Mouse (Mus musculus): Measurements from ENCODE around the gene Vps13c. TPM values are rescaled to one million over a fixed set of nuclear protein-coding genes. Genes with fewer than 3 reads are reported as not detected.
A peak's percentile ranks its signal among the peaks of the same experiment; 100 is the strongest.

The Vps13c gene
- polyA plus RNA-seq, 1 experiment from 2014 or later: 11.2 TPM

- H3K27ac ChIP-seq: no peak overlapping the region
- no peak for ATAC-seq (ENCODE audit: low FRiP score)
- H3K4me2 ChIP-seq: no peak overlapping the region
- no peaks in the 10 kb centered on the region for H3K36me3 ChIP-seq
- 21% methylated on average over 8 of the region's 8 CpGs for WGBS
- H3K27me3 ChIP-seq: no peaks in the 10 kb centered on the region
- H3K9ac ChIP-seq: no peak overlapping the region
- peaks cover 5% of the 10 kb centered on the region; the same call in 1 of the 2 replicates for H3K4me1 ChIP-seq (replicated peaks)
- no peaks in the 10 kb centered on the region for H3K9me3 ChIP-seq
- no peak overlapping the region for H3K4me3 ChIP-seq
These were observed 26.4 kb upstream of the Vps13c start for GRCm38 (mm10) chr9:67813665-67814337.

- H3K27me3 ChIP-seq: no peaks in the 10 kb centered on the region
- H3K9me3 ChIP-seq: no peaks in the 10 kb centered on the region
- 81% methylated on average over 2 of the region's 2 CpGs for WGBS
- no peak overlapping the region for H3K4me3 ChIP-seq
- ATAC-seq (ENCODE audit: low FRiP score): no peak
- H3K27ac ChIP-seq: no peak overlapping the region
- no peak overlapping the region for H3K9ac ChIP-seq
- H3K36me3 ChIP-seq: no peaks in the 10 kb centered on the region
- H3K4me1 ChIP-seq (replicated peaks): peaks cover 5% of the 10 kb centered on the region; the same call in 1 of the 2 replicates
- H3K4me2 ChIP-seq: no peak overlapping the region
These were observed 23.8 kb upstream of the Vps13c start for GRCm38 (mm10) chr9:67816172-67816928.

- peaks cover 5% of the 10 kb centered on the region; the same call in 1 of the 2 replicates for H3K4me1 ChIP-seq (replicated peaks)
- no peak overlapping the region for H3K9ac ChIP-seq
- whole genome bisulfite sequencing: 63% methylated on average over 10 of the region's 10 CpGs
- H3K27ac ChIP-seq: no peak overlapping the region
- H3K4me2 ChIP-seq: no peak overlapping the region
- no peak for ATAC-seq (ENCODE audit: low FRiP score)
- no peak overlapping the region for H3K4me3 ChIP-seq
- H3K9me3 ChIP-seq: no peaks in the 10 kb centered on the region
- no peaks in the 10 kb centered on the region for H3K36me3 ChIP-seq
- no peaks in the 10 kb centered on the region for H3K27me3 ChIP-seq
These were observed 22.1 kb upstream of the Vps13c start for GRCm38 (mm10) chr9:67817898-67818667.

GRCm38 (mm10) chr9:67818668-67818950 lies 21.6 kb upstream of the Vps13c start:
- H3K27ac ChIP-seq: no peak overlapping the region
- no peaks in the 10 kb centered on the region for H3K9me3 ChIP-seq
- ATAC-seq (ENCODE audit: low FRiP score): no peak
- no peaks in the 10 kb centered on the region for H3K27me3 ChIP-seq
- H3K36me3 ChIP-seq: no peaks in the 10 kb centered on the region
- H3K4me1 ChIP-seq (replicated peaks): peaks cover 4% of the 10 kb centered on the region; the same call in 1 of the 2 replicates
- no peak overlapping the region for H3K9ac ChIP-seq
- WGBS: 86% methylated on average over 4 of the region's 4 CpGs
- H3K4me3 ChIP-seq: no peak overlapping the region
- no peak overlapping the region for H3K4me2 ChIP-seq

GRCm38 (mm10) chr9:67823131-67823530 lies 17.1 kb upstream of the Vps13c start:
- H3K9me3 ChIP-seq: 0 out of 2 replicates have a peak, but pooled peaks cover 4% of the 10 kb centered on the region
- H3K4me2 ChIP-seq: no peak overlapping the region
- H3K27me3 ChIP-seq: no peaks in the 10 kb centered on the region; the same call in 1 of the 2 replicates
- no peak for ATAC-seq (ENCODE audit: low FRiP score)
- 76% methylated on average over 5 of the region's 5 CpGs for WGBS
- H3K9ac ChIP-seq: no peak overlapping the region
- no peak overlapping the region for H3K27ac ChIP-seq
- no peaks in the 10 kb centered on the region for H3K36me3 ChIP-seq
- no peak overlapping the region for H3K4me3 ChIP-seq
- H3K4me1 ChIP-seq (replicated peaks): no peaks in the 10 kb centered on the region

- ATAC-seq (ENCODE audit: low FRiP score): no peak
- H3K4me3 ChIP-seq: no peak overlapping the region
- H3K4me1 ChIP-seq (replicated peaks): peaks cover 3% of the 10 kb centered on the region
- WGBS: 86% methylated on average over 7 of the region's 7 CpGs
- 0 out of 2 replicates have a peak, but pooled peaks cover 4% of the 10 kb centered on the region for H3K9me3 ChIP-seq
- H3K4me2 ChIP-seq: no peak overlapping the region
- H3K36me3 ChIP-seq: no peaks in the 10 kb centered on the region
- H3K27ac ChIP-seq: no peak overlapping the region
- peaks cover 19% of the 10 kb centered on the region for H3K27me3 ChIP-seq
- H3K9ac ChIP-seq: no peak overlapping the region
These were observed 14.7 kb upstream of the Vps13c start for GRCm38 (mm10) chr9:67825527-67825926.

- H3K27me3 ChIP-seq: peaks cover 46% of the 10 kb centered on the region
- H3K4me3 ChIP-seq: no peak overlapping the region
- 0 out of 2 replicates have a peak, but pooled peaks cover 4% of the 10 kb centered on the region for H3K9me3 ChIP-seq
- no peak overlapping the region for H3K4me2 ChIP-seq
- H3K4me1 ChIP-seq (replicated peaks): peaks cover 20% of the 10 kb centered on the region
- ATAC-seq (ENCODE audit: low FRiP score): no peak
- no peak overlapping the region for H3K9ac ChIP-seq
- H3K27ac ChIP-seq: no peak overlapping the region
- 9% methylated on average over 3 of the region's 3 CpGs for WGBS
- no peaks in the 10 kb centered on the region for H3K36me3 ChIP-seq
These were observed 12.0 kb upstream of the Vps13c start for GRCm38 (mm10) chr9:67828182-67828581.

- WGBS: 2% methylated on average over 76 of the region's 84 CpGs
- Histone ChIP-seq H3K4me2 (peak overlapping the region; percentile 74), H3K27me3 (peaks cover 59% of the 10 kb centered on the region), H3K36me3 (no peaks in the 10 kb centered on the region), H3K4me3 (peak overlapping the region; percentile 55), H3K27ac (peak overlapping the region; percentile 44; the same call in 1 of the 2 replicates), H3K9me3 (no peaks in the 10 kb centered on the region), H3K4me1 (replicated peaks) (peaks cover 20% of the 10 kb centered on the region), H3K9ac (peak overlapping the region; percentile 70)
- ATAC-seq (ENCODE audit: low FRiP score): peak; percentile 80
These were observed 9.5 kb upstream of the Vps13c start for GRCm38 (mm10) chr9:67830411-67831358.

- ATAC-seq (ENCODE audit: low FRiP score): peak; percentile 71
- H3K4me2 ChIP-seq: peak overlapping the region; percentile 74
- no peaks in the 10 kb centered on the region for H3K9me3 ChIP-seq
- WGBS: under 1% methylated on average over 57 of the region's 57 CpGs
- no peaks in the 10 kb centered on the region for H3K36me3 ChIP-seq
- peak overlapping the region; percentile 70 for H3K9ac ChIP-seq
- H3K4me3 ChIP-seq: peak overlapping the region; percentile 55
- peaks cover 59% of the 10 kb centered on the region for H3K27me3 ChIP-seq
- peak overlapping the region; percentile 44; the same call in 1 of the 2 replicates for H3K27ac ChIP-seq
- peaks cover 20% of the 10 kb centered on the region for H3K4me1 ChIP-seq (replicated peaks)
These were observed 8.7 kb upstream of the Vps13c start for GRCm38 (mm10) chr9:67831359-67832045.

GRCm38 (mm10) chr9:67832046-67832605 lies 8.1 kb upstream of the Vps13c start, which contains the start of gene C2cd4a:
TSS of gene C2cd4a (minus strand) at chr9:67832330.
- H3K36me3 ChIP-seq: no peaks in the 10 kb centered on the region
- no peak for ATAC-seq (ENCODE audit: low FRiP score)

GRCm38 (mm10) chr9:67834535-67834934 lies 5.7 kb upstream of the Vps13c start:
- no peak overlapping the region for H3K4me2 ChIP-seq

More at GRCm38 (mm10) chr9:67832046-67832605, 8.1 kb upstream of the Vps13c start, which contains the start of gene C2cd4a:
- peak within 1 kb of the TSS; percentile 55 for H3K4me3 ChIP-seq
- peak within 1 kb of the TSS; percentile 44; the same call in 1 of the 2 replicates for H3K27ac ChIP-seq
- H3K9me3 ChIP-seq: no peaks in the 10 kb centered on the region
- H3K27me3 ChIP-seq: peaks cover 59% of the 10 kb centered on the region
- H3K4me1 ChIP-seq (replicated peaks): peaks cover 20% of the 10 kb centered on the region
- H3K9ac ChIP-seq: peak within 1 kb of the TSS; percentile 70
- WGBS: 5% methylated on average over 20 of the region's 20 CpGs
- peak within 1 kb of the TSS; percentile 74 for H3K4me2 ChIP-seq

More at GRCm38 (mm10) chr9:67834535-67834934, 5.7 kb upstream of the Vps13c start:
- no peak overlapping the region for H3K27ac ChIP-seq
- no peaks in the 10 kb centered on the region for H3K9me3 ChIP-seq
- 90% methylated on average over 5 of the region's 5 CpGs for WGBS
- peaks cover 49% of the 10 kb centered on the region for H3K27me3 ChIP-seq
- no peak overlapping the region for H3K9ac ChIP-seq
- peaks cover 20% of the 10 kb centered on the region for H3K4me1 ChIP-seq (replicated peaks)
- no peak overlapping the region for H3K4me3 ChIP-seq
- no peaks in the 10 kb centered on the region for H3K36me3 ChIP-seq
- ATAC-seq (ENCODE audit: low FRiP score): no peak
